Mouse (Mus musculus): ENCODE measurements around the gene Lims1.

GRCm38 (mm10) chr10:58388648-58389047 is 65.4 kb downstream of the Lims1 start:
- TF ChIP-seq CTCF (IDR thresholded peaks at IDR 0.05; ENCODE audit: borderline replicate concordance, insufficient read depth, low read length) (no peak), POLR2A (IDR thresholded peaks at IDR 0.05; ENCODE audit: low read depth, low read length) (no peak)
